Mouse (Mus musculus) embryonic facial prominence, embryonic 12.5 days (tissue): Measurements from ENCODE around the gene Vdac1. TPM values are rescaled to one million over a fixed set of nuclear protein-coding genes. Genes with fewer than 3 reads are reported as not detected.
A peak's percentile ranks its signal among the peaks of the same experiment; 100 is the strongest.

Experiments
- ATAC-seq: fragments of 200-750 bp; cut with Nextera tagmentation; 2 replicates; pipeline ENCODE4 v1.8.0; 2017; ENCODE audit not compliant: insufficient number of reproducible peaks, insufficient read depth, low FRiP score, low TSS enrichment
- H3K27ac ChIP-seq: fragments of 300-500 bp; sonication (generic); 2 replicates; pipeline ENCODE4 v1.5.1; 2016; ENCODE audit warnings: mild to moderate bottlenecking
- H3K27me3 ChIP-seq: fragments of 300-500 bp; sonication (generic); 2 replicates; pipeline ENCODE4 v1.6.1; 2016; ENCODE audit warnings: mild to moderate bottlenecking, moderate library complexity
- H3K36me3 ChIP-seq: fragments of 300-500 bp; sonication (generic); 2 replicates; pipeline ENCODE4 v1.6.1; 2016; ENCODE audit warnings: mild to moderate bottlenecking
- H3K4me1 ChIP-seq: fragments of 300-500 bp; sonication (generic); 2 replicates; pipeline ENCODE4 v1.6.1; 2016
- H3K4me2 ChIP-seq: fragments of 300-500 bp; sonication (generic); replicated peaks from 2 replicates; pipeline ENCODE4 v1.6.1; 2016; ENCODE audit warnings: mild to moderate bottlenecking, moderate library complexity
- H3K4me3 ChIP-seq: fragments of 300-500 bp; sonication (generic); 2 replicates; pipeline ENCODE4 v1.5.1; 2016; ENCODE audit warnings: mild to moderate bottlenecking
- H3K9ac ChIP-seq: fragments of 300-500 bp; sonication (generic); 2 replicates; pipeline ENCODE4 v1.6.1; 2016; ENCODE audit warnings: mild to moderate bottlenecking, moderate library complexity
- H3K9me3 ChIP-seq: fragments of 300-500 bp; sonication (generic); 2 replicates; pipeline ENCODE4 v1.6.1; 2016; ENCODE audit warnings: mild to moderate bottlenecking, moderate library complexity
- WGBS: fragments of 180-500 bp; shearing (Covaris S2); methylation state at CpG from one replicate; pipeline ENCODE4 v1.1.7; 2016; 5-methylcytosine and 5-hydroxymethylcytosine counted together
- polyA plus RNA-seq: library from polyadenylated mRNA; unstranded; fragments of >200 nt; fragmentation: Nextera tagmentation; extraction: Ambion mirVana; gene quantifications from 2 replicates; pipeline ENCODE4 v1.2.1, GENCODE M21; 2016

The Vdac1 gene
- polyA plus RNA-seq, 1 experiment from 2014 or later: 218 TPM

- H3K36me3 ChIP-seq: no peaks in the 10 kb centered on the region
- no peaks in the 10 kb centered on the region for H3K9me3 ChIP-seq
- no peak for ATAC-seq
- no peak overlapping the region for H3K9ac ChIP-seq
- H3K4me2 ChIP-seq: no peak overlapping the region
- peaks cover 1% of the 10 kb centered on the region; the same call in 1 of the 2 replicates for H3K27me3 ChIP-seq
- peaks cover 5% of the 10 kb centered on the region; the same call in 1 of the 2 replicates for H3K4me1 ChIP-seq
- no peak overlapping the region for H3K4me3 ChIP-seq
- 88% methylated on average over 5 of the region's 5 CpGs for WGBS
- H3K27ac ChIP-seq: no peak overlapping the region
Measured at GRCm38 (mm10) chr11:52432148-52432547, 71.5 kb downstream of the Vdac1 start.

- H3K4me3 ChIP-seq: no peak overlapping the region
- WGBS: 74% methylated on average over 8 of the region's 8 CpGs
Measured at GRCm38 (mm10) chr11:52433076-52433796, 72.6 kb downstream of the Vdac1 start.

DNA sequence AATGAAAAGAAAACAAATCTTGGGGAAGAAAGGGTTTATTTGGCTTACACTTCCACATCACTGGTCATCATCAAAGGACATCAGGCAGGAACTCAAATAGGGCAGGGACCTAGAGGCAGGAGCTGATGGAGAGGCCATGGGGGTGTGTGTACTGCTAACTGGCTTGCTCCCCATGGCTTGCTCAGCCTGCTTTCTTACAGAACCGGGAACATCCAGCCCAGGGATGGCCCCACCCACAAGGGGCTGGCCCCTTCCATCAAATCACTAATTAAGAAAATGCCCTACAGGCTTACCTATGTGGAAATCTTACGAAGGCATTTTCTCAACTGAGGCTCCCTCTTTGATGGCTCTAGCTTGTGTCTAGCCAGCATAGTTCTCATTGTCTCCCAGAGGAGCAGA lies 73.1 kb downstream of the Vdac1 start:
- Histone ChIP-seq H3K9me3 (no peaks in the 10 kb centered on the region), H3K36me3 (no peaks in the 10 kb centered on the region), H3K4me2 (no peak overlapping the region), H3K9ac (no peak overlapping the region), H3K27ac (no peak overlapping the region), H3K4me1 (peaks cover 5% of the 10 kb centered on the region; the same call in 1 of the 2 replicates), H3K4me3 (no peak overlapping the region), H3K27me3 (peaks cover 5% of the 10 kb centered on the region; the same call in 1 of the 2 replicates)
- no peak for ATAC-seq
- WGBS: 32% methylated on average over 2 of the region's 2 CpGs

More at GRCm38 (mm10) chr11:52433076-52433796, 72.6 kb downstream of the Vdac1 start:
- H3K9me3 ChIP-seq: no peaks in the 10 kb centered on the region
- H3K36me3 ChIP-seq: no peaks in the 10 kb centered on the region
- peaks cover 5% of the 10 kb centered on the region; the same call in 1 of the 2 replicates for H3K27me3 ChIP-seq
- H3K4me1 ChIP-seq: peaks cover 5% of the 10 kb centered on the region; the same call in 1 of the 2 replicates
- H3K27ac ChIP-seq: no peak overlapping the region
- no peak overlapping the region for H3K4me2 ChIP-seq
- ATAC-seq: no peak
- H3K9ac ChIP-seq: no peak overlapping the region

GRCm38 (mm10) chr11:52435466-52435865 lies 74.8 kb downstream of the Vdac1 start:
- WGBS: 93% methylated on average over 5 of the region's 5 CpGs
- H3K4me3 ChIP-seq: no peak overlapping the region
- no peak overlapping the region for H3K9ac ChIP-seq
- no peaks in the 10 kb centered on the region for H3K9me3 ChIP-seq
- peaks cover 5% of the 10 kb centered on the region; the same call in 1 of the 2 replicates for H3K4me1 ChIP-seq
- no peak overlapping the region for H3K27ac ChIP-seq
- H3K36me3 ChIP-seq: no peaks in the 10 kb centered on the region
- H3K4me2 ChIP-seq: no peak overlapping the region
- H3K27me3 ChIP-seq: peaks cover 5% of the 10 kb centered on the region; the same call in 1 of the 2 replicates
- no peak for ATAC-seq

- Histone ChIP-seq H3K4me1 (peaks cover 5% of the 10 kb centered on the region; the same call in 1 of the 2 replicates), H3K4me2 (peak overlapping the region; percentile 6; the same call in 1 of the 2 replicates), H3K4me3 (no peak overlapping the region), H3K9me3 (no peaks in the 10 kb centered on the region), H3K27ac (no peak overlapping the region), H3K27me3 (peaks cover 5% of the 10 kb centered on the region; the same call in 1 of the 2 replicates), H3K36me3 (no peaks in the 10 kb centered on the region), H3K9ac (no peak overlapping the region)
- WGBS: 23% methylated on average over 10 of the region's 10 CpGs
- no peak for ATAC-seq
Measured at GRCm38 (mm10) chr11:52437123-52437522, 76.5 kb downstream of the Vdac1 start.

Other genes with a start within 250 kb of the Vdac1 start
- gene Olfr1373, start 215.3 kb upstream of the Vdac1 start, polyA plus RNA-seq: not detected in 2 replicates
- gene Olfr1371, start 146.9 kb upstream of the Vdac1 start, polyA plus RNA-seq: not detected in 2 replicates
- gene Skp1a, start 128.9 kb upstream of the Vdac1 start, polyA plus RNA-seq: 937 and 939 TPM in 2 replicates
- gene Tcf7, start 77.8 kb upstream of the Vdac1 start, polyA plus RNA-seq: 6.9 and 8.8 TPM in 2 replicates
- 184 and 193 TPM in 2 replicates for gene 9530068E07Rik, start 35.6 kb downstream of the Vdac1 start, polyA plus RNA-seq